Mouse (Mus musculus) T-helper 1 cell (primary cell): ENCODE data around the gene Plpp3.

ENCODE experiments used
- in situ Hi-C: fragments of 300-600 bp; cut with MboI, MseI; formaldehyde crosslinking; loops from one replicate; pipeline ENCODE4 v1.15.1; 2025; ENCODE audit warnings: high pct_unique_total_duplicates

Gene Plpp3

GRCm38 (mm10) chr4:105188801-105189200 is 31.7 kb downstream of the Plpp3 start:
- in situ Hi-C loops: no loop called here

- in situ Hi-C loops: no loop called here
These were observed 33.7 kb downstream of the Plpp3 start for GRCm38 (mm10) chr4:105190826-105191225.

- in situ Hi-C loops: no loop called here
These were observed 34.4 kb downstream of the Plpp3 start for GRCm38 (mm10) chr4:105191550-105191949.

- in situ Hi-C loops: no loop called here
These were observed 35.5 kb downstream of the Plpp3 start for GRCm38 (mm10) chr4:105192665-105193064.

- in situ Hi-C loops: no loop called here
These were observed 38.1 kb downstream of the Plpp3 start for GRCm38 (mm10) chr4:105195256-105195655.

GRCm38 (mm10) chr4:105196099-105196498 is 39.0 kb downstream of the Plpp3 start:
- in situ Hi-C loops: no loop called here

GRCm38 (mm10) chr4:105196993-105197765 is 40.0 kb downstream of the Plpp3 start:
- in situ Hi-C loops: no loop called here

GRCm38 (mm10) chr4:105198696-105199095 is 41.5 kb downstream of the Plpp3 start:
- in situ Hi-C loops: no loop called here

- in situ Hi-C loops: no loop called here
These were observed 42.2 kb downstream of the Plpp3 start for GRCm38 (mm10) chr4:105199345-105199744.

GRCm38 (mm10) chr4:105200624-105201524 is 43.7 kb downstream of the Plpp3 start:
- in situ Hi-C loops: no loop called here

- in situ Hi-C loops: no loop called here
These were observed 45.3 kb downstream of the Plpp3 start for GRCm38 (mm10) chr4:105202439-105202838.

GRCm38 (mm10) chr4:105203303-105203761 is 46.2 kb downstream of the Plpp3 start:
- in situ Hi-C loops: no loop called here

- in situ Hi-C loops: no loop called here
These were observed 46.9 kb downstream of the Plpp3 start for GRCm38 (mm10) chr4:105204071-105204470.

- in situ Hi-C loops: no loop called here
These were observed 48.1 kb downstream of the Plpp3 start for GRCm38 (mm10) chr4:105205045-105205851.

- in situ Hi-C loops: no loop called here
These were observed 49.0 kb downstream of the Plpp3 start for GRCm38 (mm10) chr4:105206102-105206501.

- in situ Hi-C loops: no loop called here
These were observed 49.8 kb downstream of the Plpp3 start for GRCm38 (mm10) chr4:105206995-105207394.

- in situ Hi-C loops: no loop called here
These were observed 50.5 kb downstream of the Plpp3 start for GRCm38 (mm10) chr4:105207641-105208040.

- in situ Hi-C loops: no loop called here
These were observed 51.8 kb downstream of the Plpp3 start for GRCm38 (mm10) chr4:105208977-105209376.

- in situ Hi-C loops: no loop called here
These were observed 56.2 kb downstream of the Plpp3 start for GRCm38 (mm10) chr4:105213314-105213713.

- in situ Hi-C loops: no loop called here
These were observed 57.3 kb downstream of the Plpp3 start for GRCm38 (mm10) chr4:105214438-105214837.

- in situ Hi-C loops: no loop called here
These were observed 58.7 kb downstream of the Plpp3 start for GRCm38 (mm10) chr4:105215726-105216410.
